Mouse (Mus musculus): ENCODE data around the gene Pnliprp2.
A peak's percentile ranks its signal among the peaks of the same experiment; 100 is the strongest.

Gene Pnliprp2

DNA sequence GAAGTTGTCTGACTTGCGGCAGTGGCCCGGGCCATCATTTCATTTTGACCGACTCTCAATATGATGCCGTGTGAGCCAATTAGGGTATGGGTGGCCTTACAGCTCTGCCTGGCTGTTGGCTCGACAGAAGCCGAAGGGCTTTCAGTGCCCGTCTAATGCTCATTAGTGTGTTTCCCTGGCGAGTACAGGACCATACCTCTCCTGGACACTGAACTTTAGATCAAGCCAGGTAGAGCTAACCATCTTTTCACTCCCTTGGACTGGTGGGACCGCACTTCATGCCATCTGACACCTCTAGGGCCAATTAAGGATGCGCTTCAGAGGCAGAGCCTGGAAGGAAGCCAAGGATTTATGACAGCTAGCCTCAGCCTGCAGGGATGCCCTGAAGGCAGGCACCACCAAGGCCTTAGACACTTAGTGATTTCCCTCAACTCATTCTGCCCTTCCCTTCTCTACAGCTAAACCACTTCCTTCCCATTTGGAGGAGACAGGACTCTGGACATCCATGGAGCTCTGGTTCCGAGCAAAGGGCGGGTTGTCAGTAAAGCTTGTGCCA is 35.7 kb downstream of the Pnliprp2 start:
- no peak for DNase-seq (ENCODE audit: low spot score)

DNA sequence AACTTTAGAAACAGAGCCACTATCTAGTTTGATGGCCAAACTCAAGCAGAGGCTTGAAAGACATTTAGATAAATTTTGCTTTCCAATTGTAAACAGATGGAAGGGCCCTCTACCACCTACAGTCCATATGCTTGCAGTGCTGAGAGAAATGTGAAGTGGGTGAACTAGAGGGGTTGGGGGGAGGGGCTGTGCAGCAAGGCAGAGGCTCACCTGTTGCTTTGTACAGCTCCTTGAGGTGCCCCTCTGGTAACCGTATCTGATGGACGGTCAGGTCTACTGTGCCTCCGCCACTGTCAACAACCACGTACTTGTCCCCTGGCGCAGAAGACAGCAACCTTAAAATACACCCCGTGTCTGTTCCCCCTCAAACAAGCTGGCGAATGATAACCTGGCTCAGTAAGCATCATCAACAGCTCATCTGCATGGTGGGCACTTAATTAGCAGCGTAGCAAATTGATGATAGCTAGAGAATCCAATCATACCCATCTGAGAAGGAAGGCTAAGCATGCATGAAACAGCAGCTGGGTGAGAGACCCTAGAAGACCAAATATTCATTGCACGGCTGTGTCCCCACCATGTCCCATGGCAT is 45.8 kb downstream of the Pnliprp2 start:
- no peak for DNase-seq (ENCODE audit: low spot score)

DNA sequence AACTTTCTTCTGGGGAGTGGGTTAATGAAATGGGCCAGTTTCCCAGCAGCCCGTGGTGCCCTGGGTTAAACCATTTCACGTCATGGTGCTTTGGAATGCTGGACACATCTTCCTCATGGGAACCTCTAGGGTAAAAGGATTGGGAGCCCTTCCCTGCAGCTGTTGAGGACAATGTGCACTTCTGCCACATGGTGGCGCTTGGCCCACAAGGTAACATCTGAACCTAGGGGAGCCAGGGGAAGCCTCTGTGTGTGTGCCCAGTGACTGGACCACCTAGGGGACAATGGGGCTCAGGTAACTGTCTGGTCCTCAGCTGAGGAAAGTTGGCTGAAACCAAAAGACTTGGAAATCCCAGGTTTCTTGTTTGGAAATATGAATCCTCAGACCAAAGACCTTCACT is 46.8 kb downstream of the Pnliprp2 start:
- DNase-seq (ENCODE audit: low spot score): peak; percentile 28

DNA sequence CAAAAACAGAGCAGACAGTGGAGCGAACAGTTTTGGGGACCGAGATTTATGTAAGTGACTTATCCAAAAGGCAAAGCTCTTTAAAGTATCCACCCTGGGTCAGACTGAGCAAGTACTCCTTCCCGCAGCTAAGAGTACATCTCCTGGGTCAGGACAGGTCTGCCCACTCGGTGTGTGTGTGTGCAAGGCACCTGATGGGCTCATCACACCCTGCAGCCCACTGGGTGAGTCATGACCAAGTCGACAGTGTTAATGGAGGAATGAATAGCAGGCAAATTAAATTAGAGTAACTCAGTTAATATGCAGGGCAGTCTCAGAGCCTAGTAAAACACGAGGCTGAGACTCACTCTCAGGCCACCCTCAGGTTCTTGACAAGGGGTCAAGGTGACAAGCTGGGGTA is 49.3 kb downstream of the Pnliprp2 start:
- DNase-seq (ENCODE audit: low spot score): no peak

DNA sequence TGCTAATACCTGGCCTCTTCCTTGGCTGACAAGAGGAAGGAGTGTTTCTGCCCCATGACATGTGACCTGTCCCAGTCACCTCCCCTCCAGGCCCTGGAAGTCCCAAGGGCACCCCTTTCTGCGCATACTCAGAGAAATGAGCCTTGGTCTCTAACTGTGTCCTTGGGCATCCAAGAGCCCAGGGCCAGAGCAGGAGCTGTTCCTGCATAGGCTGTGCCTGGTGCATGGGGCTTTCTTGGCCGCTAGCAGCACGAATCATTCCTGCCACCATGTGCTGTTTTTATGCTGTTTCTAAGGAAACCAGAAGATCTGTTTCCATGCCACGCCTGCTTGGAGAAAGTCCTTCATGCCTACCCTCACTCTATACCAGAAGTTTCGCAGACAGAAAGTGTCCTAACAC is 51.0 kb downstream of the Pnliprp2 start:
- DNase-seq (ENCODE audit: low spot score): no peak

DNA sequence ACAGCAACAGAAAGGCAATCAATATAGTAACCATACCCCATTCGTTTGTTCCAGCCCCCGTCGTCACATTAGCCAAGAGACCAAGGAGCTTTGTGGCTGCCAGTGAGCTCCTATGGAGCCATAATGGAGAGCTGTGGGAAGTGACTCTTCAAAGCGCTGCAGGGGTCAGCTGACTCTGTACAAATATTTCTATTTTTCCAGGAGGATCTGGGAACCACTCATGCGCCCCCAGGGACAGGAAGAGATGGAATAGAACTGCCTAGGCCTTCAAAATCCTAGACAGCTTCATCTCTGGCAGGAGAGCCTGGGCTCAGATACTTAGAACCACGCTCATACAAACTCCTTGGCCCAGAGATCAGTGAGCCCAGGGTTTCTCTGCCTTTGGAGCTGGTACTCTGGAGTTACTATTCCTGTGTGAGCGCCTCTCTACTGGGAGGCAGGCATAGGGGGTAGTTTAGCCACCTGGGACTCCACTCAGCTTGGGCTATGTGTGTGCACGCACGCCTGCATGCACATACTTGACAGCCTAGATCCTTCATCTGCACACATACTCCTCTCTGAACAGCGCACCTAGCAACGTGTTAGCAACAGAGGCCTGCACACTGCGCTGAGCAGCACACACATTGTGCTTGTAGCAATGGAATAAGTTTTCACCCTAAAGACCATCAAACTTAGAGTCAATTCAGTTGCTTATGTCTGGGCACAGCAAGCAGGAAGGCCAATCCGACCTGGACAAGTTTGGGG is 55.8 kb downstream of the Pnliprp2 start:
- no peak for DNase-seq (ENCODE audit: low spot score)

DNA sequence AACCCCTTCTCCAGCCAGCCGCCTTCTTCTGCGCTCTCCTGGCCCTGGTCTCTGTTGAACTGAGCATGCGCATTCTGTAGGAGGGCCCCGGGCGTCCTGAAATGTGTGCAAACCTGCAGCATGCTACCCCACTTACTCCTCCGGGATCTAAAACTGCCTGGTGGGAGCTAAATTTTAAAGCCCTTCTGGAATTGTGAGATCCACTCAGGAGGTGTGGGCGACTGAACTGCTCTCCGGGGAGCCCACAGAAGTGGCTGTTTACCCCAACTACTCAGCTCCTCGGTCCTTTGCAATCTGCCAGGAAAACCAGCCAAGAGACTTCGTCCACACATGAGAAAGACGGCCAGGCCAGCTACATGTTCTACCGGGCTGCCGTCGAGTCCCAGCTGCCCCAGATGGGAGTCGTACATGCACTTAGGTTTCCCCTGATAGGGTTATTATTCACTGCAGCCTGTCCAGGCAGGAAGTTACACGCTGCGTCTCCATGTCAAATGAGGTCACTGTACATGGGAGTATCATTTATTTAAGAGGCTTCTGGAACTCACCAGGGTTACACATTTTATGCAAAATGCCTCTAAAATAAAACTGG is 57.0 kb downstream of the Pnliprp2 start:
- no peak for DNase-seq (ENCODE audit: low spot score)

DNA sequence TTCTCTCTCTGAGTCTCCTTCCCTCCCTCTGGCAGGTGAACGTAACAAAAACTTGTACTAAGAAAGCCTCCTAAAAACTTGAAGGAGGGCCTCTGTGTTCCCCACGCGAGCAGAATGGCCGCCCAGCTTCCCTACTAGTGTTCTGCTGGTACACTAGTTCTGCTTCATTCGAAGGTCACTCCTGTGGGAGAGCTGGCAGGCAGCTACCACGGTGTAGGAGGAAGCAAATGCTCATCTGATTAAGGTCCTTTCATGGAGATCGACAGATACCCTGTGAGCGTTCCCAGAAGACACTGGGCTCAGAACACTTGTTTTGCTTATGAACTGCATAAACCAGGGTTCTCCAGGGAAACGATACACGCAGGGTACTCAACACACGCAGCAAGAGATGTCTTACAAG is 57.9 kb downstream of the Pnliprp2 start:
- no peak for DNase-seq (ENCODE audit: low spot score)

DNA sequence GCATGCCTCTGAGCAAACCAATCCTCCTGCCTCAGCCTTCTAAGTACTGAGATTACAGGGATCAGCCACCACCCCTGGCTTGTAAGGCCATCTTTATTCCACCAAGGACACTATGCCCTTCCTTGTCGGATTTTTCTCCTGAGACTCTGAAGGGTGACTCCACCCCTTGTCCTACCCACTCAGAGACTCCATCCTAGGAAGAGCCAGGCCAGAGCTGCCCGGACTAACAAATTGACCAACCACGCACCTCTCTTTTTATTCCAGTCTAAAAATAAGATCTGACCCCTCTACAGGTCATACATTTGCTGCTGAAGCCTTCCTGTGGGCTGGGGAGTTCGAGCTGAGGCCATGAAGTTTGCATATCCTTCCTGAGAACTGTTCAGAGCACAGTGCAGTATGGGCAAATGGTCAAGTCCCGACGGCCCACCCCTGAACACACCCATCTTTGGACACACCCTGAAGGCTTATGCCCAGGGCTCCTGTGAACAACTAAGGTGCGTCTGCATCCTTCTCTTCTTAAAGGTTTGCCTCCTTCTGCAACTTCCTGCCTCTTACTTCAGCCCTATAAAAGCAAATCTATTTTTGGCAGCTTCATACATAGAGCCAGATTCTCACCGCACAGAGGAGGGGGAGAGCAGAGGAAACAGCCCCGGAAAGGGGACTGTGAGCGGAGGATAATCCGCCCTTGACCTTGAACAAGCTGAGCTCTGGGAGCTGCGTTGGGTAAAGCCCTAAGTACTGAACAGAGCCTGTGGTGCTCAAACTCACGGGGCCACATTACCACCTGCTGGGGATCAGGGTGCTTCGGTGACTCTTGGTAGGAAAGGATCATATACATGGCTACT is 59.3 kb downstream of the Pnliprp2 start:
- DNase-seq (ENCODE audit: low spot score): no peak

DNA sequence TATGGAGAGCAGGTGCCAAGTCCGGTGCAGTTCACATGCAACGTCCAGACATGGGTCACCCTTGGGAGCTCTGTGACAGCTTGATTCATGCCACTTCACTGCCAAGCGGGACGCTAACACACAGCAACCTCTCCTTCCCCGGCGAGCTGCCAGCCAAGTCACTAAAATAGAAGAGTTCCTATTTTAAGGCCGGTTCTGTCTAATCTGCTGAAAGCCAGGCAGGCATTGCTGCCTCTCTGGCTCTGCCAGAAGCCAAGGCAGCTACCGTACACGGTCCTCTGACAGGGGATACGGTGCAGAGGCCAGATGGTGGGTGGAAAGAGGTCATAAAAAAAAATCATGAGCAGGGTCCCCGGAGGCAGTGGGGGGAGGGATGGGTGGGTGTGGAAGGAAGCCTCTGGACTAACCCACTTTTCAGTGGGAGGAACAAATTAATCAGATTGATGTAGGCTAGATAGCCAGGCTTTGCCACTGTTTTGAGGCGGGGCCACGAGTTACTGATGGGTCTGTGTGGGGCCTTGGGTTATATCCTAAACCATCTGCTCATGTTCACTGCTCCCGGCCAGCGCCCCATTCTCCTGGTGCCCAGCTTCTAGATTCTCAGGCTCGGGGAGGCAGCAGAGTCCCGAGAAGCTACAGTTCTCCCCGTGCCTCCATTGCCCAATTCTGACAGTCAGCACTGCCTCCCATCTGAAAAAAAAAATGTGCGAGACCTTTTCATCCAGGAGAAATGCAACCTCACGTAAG is 63.1 kb downstream of the Pnliprp2 start:
- DNase-seq (ENCODE audit: low spot score): no peak

DNA sequence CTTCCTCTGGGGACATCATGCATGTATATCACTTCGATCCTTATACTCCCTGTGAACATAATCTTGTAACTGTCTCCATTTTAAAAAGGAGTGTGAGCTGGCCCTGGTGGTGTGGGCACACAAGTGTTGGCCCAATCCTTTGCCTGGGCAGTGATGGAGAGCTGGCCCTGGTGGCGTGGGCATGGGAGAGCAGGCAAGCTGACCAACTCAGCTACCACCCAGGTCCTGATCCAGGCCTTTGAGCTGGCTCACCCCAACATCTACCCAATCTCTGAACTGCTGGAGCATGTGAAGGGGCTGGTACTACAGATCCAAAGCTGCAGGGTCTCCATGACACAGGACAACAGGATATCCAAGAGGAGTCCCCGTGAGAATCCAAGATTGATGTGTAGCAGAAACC is 63.8 kb downstream of the Pnliprp2 start:
- DNase-seq (ENCODE audit: low spot score): no peak

DNA sequence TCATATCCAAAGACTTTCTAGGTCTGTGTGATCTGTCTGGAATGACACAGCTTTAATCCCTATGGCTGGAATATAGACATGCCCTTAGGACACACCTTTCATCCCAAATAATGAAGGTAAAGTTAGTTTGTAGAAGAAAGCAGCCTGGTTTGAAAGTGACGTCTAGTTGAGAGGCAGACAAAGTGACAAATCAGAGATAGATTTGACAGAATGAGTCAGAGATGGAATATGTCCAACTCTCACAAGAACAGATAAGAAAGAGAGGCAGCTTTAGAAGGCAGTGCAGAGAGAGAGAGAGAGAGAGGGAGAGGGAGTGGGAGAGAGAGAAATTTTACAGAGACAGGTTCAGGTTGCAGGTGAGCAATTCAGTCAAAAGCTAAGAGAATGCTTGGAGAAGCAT is 64.8 kb downstream of the Pnliprp2 start:
- no peak for DNase-seq (ENCODE audit: low spot score)
